Mouse (Mus musculus): ENCODE results near the gene Gcc2. TPM values are rescaled to one million over a fixed set of nuclear protein-coding genes. Genes with fewer than 3 reads are reported as not detected.
"Not testable (repeated sequence)": the region's sequence is repeated elsewhere in the genome, so short reads cannot be mapped to it uniquely, and the experiment has no call there.

Gcc2 gene
- polyA plus RNA-seq, 1 experiment from 2014 or later = 45.9 TPM

DNA sequence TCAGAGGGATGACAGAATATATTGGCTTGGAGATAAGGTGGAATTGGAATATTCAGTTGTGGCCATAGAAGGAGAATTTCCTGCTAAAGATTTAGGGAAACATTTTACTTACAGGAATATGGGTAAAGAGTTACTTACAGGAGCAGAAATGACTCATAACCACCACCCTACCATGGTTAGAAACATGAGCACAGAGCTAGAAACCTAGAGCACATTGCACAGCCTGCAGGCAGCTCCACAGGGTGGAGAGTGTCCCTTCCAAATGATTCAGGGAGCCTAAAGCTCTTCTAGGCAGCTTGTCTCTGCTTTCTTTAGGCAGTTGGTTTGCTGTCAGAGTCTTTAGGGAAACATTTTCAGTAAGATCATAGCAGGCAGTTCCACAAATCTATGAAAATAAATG lies 76.4 kb downstream of the Gcc2 start:
- ATAC-seq (replicated peaks; ENCODE audit: insufficient number of reproducible peaks, low FRiP score, low TSS enrichment, low read depth) (no peak), DNase-seq (ENCODE audit: low spot score) (no peak)
- H3K9ac ChIP-seq (replicated peaks; ENCODE audit: low read length) = no peak overlapping the region
- H3K4me2 ChIP-seq (ENCODE audit: low read depth, low read length) = no peak overlapping the region
- no peaks in the 10 kb centered on the region for H3K4me1 ChIP-seq (ENCODE audit: control insufficient read depth, insufficient read depth, low read length)
- no peaks in the 10 kb centered on the region for H3K9me3 ChIP-seq (replicated peaks; ENCODE audit: control insufficient read depth, low read length)
- H3K27me3 ChIP-seq (ENCODE audit: control insufficient read depth, insufficient read depth, low read length) = no peaks in the 10 kb centered on the region
- no peaks in the 10 kb centered on the region for H3K36me3 ChIP-seq (replicated peaks; ENCODE audit: control insufficient read depth, insufficient read depth, low read depth, low read length)
- H3K4me3 ChIP-seq (ENCODE audit: low read depth, low read length) = no peak overlapping the region
- no peak overlapping the region for H3K27ac ChIP-seq (replicated peaks; ENCODE audit: low read depth, low read length)

- over 99% methylated on average over 5 of the region's 5 CpGs for WGBS
These were observed 78.1 kb downstream of the Gcc2 start for GRCm38 (mm10) chr10:58333414-58333813.

DNA sequence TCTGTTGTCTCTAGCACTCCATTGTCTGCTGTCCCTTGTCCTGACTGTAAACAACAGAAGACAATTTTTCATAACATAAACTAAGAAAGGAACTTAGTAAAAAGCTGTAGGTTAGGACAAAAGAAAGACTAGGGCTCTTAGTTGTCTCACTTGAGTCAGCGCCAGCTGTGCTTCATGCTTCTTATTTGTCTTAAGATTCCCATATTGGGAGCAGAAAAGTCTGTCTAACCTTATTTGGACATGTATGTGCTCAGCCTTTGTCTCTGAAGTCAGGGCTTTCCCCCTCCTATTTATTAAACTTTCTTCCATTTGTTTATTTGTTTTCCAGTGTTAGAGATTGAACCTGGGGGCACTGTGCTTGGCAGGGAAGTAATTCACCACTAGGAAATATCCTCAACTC lies 80.9 kb downstream of the Gcc2 start:
- Histone ChIP-seq H3K9me3 (replicated peaks; ENCODE audit: control insufficient read depth, low read length) (no peaks in the 10 kb centered on the region), H3K4me1 (ENCODE audit: control insufficient read depth, insufficient read depth, low read length) (no peaks in the 10 kb centered on the region), H3K4me3 (ENCODE audit: low read depth, low read length) (no peak overlapping the region), H3K27me3 (ENCODE audit: control insufficient read depth, insufficient read depth, low read length) (no peaks in the 10 kb centered on the region), H3K27ac (replicated peaks; ENCODE audit: low read depth, low read length) (no peak overlapping the region), H3K36me3 (replicated peaks; ENCODE audit: control insufficient read depth, insufficient read depth, low read depth, low read length) (no peaks in the 10 kb centered on the region), H3K4me2 (ENCODE audit: low read depth, low read length) (no peak overlapping the region), H3K9ac (replicated peaks; ENCODE audit: low read length) (no peak overlapping the region)
- DNase-seq (ENCODE audit: low spot score) (no peak), ATAC-seq (replicated peaks; ENCODE audit: insufficient number of reproducible peaks, low FRiP score, low TSS enrichment, low read depth) (no peak)
- WGBS = 93% methylated on average over 1 of the region's 1 CpGs

More at GRCm38 (mm10) chr10:58333414-58333813, 78.1 kb downstream of the Gcc2 start:
- H3K4me3 ChIP-seq (ENCODE audit: low read depth, low read length) = no peak overlapping the region
- ATAC-seq (replicated peaks; ENCODE audit: insufficient number of reproducible peaks, low FRiP score, low TSS enrichment, low read depth) (no peak), DNase-seq (ENCODE audit: low spot score) (no peak)
- H3K27me3 ChIP-seq (ENCODE audit: control insufficient read depth, insufficient read depth, low read length) = no peaks in the 10 kb centered on the region
- no peaks in the 10 kb centered on the region for H3K36me3 ChIP-seq (replicated peaks; ENCODE audit: control insufficient read depth, insufficient read depth, low read depth, low read length)
- no peaks in the 10 kb centered on the region for H3K9me3 ChIP-seq (replicated peaks; ENCODE audit: control insufficient read depth, low read length)
- H3K4me1 ChIP-seq (ENCODE audit: control insufficient read depth, insufficient read depth, low read length) = no peaks in the 10 kb centered on the region
- no peak overlapping the region for H3K4me2 ChIP-seq (ENCODE audit: low read depth, low read length)
- H3K9ac ChIP-seq (replicated peaks; ENCODE audit: low read length) = no peak overlapping the region
- no peak overlapping the region for H3K27ac ChIP-seq (replicated peaks; ENCODE audit: low read depth, low read length)

DNA sequence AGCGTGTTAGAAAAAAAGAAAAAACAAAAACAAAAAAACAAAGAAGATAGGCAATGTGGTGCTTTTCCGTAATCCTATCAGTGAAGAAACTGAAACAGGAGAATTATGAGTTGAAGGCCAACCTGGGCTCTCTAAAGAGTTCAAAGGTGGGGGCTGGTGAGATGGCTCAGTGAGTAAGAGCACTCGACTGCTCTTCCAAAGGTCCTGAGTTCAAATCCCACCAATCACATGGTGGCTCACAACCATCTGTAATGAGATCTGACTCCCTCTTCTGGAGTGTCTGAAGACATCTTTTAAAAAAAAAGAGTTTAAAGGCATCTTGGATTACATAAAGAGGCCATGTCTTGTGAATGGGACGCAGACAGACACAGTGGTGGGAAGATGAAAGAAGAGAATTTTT lies 81.8 kb downstream of the Gcc2 start:
- not testable (repeated sequence) for H3K4me2 ChIP-seq (ENCODE audit: low read depth, low read length); ATAC-seq (replicated peaks; ENCODE audit: insufficient number of reproducible peaks, low FRiP score, low TSS enrichment, low read depth)

DNA sequence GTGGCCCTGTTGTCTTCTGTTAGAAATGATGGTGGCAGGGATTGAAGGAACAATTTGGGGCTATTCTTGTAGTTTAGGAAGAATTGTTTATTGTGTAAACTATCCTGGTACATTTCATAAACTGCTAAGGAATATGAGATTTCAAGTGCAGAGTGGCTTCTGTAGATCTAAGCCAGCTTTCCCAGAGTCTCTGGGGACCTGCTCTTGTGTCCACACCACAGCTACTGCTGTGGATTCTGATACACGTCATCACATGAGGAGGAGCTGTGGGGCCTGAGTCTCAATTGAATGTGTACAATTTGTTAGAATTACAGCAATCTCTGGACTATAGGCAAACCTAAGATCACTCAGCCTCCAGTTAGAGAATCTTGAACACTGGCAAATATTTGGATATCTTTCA lies 83.3 kb downstream of the Gcc2 start:
- 25% methylated on average over 1 of the region's 1 CpGs for WGBS
- Histone ChIP-seq H3K4me3 (ENCODE audit: low read depth, low read length) (no peak overlapping the region), H3K4me1 (ENCODE audit: control insufficient read depth, insufficient read depth, low read length) (no peaks in the 10 kb centered on the region), H3K9ac (replicated peaks; ENCODE audit: low read length) (no peak overlapping the region), H3K4me2 (ENCODE audit: low read depth, low read length) (no peak overlapping the region), H3K36me3 (replicated peaks; ENCODE audit: control insufficient read depth, insufficient read depth, low read depth, low read length) (no peaks in the 10 kb centered on the region), H3K27ac (replicated peaks; ENCODE audit: low read depth, low read length) (no peak overlapping the region), H3K9me3 (replicated peaks; ENCODE audit: control insufficient read depth, low read length) (no peaks in the 10 kb centered on the region), H3K27me3 (ENCODE audit: control insufficient read depth, insufficient read depth, low read length) (no peaks in the 10 kb centered on the region)
- DNase-seq (ENCODE audit: low spot score) (no peak), ATAC-seq (replicated peaks; ENCODE audit: insufficient number of reproducible peaks, low FRiP score, low TSS enrichment, low read depth) (no peak)

More for the DNA sequence above, 81.8 kb downstream of the Gcc2 start:
- 87% methylated on average over 4 of the region's 4 CpGs for WGBS
- not testable (repeated sequence) for H3K4me3 ChIP-seq (ENCODE audit: low read depth, low read length); H3K27ac ChIP-seq (replicated peaks; ENCODE audit: low read depth, low read length); H3K36me3 ChIP-seq (replicated peaks; ENCODE audit: control insufficient read depth, insufficient read depth, low read depth, low read length); DNase-seq (ENCODE audit: low spot score); H3K27me3 ChIP-seq (ENCODE audit: control insufficient read depth, insufficient read depth, low read length); H3K9ac ChIP-seq (replicated peaks; ENCODE audit: low read length); H3K4me1 ChIP-seq (ENCODE audit: control insufficient read depth, insufficient read depth, low read length); H3K9me3 ChIP-seq (replicated peaks; ENCODE audit: control insufficient read depth, low read length)

DNA sequence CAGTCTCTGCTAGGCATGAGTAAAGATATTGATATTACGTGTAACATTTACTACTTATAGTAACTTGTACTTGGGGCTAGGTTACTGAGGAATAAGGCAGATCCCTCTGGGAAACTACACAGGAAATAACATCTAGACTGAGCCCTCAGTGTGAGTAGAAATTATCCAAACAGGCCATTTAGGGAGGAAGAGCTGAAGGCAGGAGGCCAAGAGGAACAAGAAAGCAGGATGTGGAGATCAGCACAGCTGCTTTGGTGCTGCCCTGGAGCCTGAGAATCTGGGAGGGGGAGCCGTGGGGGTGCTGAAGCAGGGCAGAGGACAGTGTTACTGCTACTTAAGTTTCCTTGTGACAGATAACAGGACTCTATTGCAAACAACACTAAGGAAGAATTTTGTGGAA lies 86.4 kb downstream of the Gcc2 start:
- Histone ChIP-seq H3K27me3 (ENCODE audit: control insufficient read depth, insufficient read depth, low read length) (no peaks in the 10 kb centered on the region), H3K4me2 (ENCODE audit: low read depth, low read length) (no peak overlapping the region), H3K4me1 (ENCODE audit: control insufficient read depth, insufficient read depth, low read length) (no peaks in the 10 kb centered on the region), H3K9ac (replicated peaks; ENCODE audit: low read length) (no peak overlapping the region), H3K4me3 (ENCODE audit: low read depth, low read length) (no peak overlapping the region), H3K36me3 (replicated peaks; ENCODE audit: control insufficient read depth, insufficient read depth, low read depth, low read length) (no peaks in the 10 kb centered on the region), H3K9me3 (replicated peaks; ENCODE audit: control insufficient read depth, low read length) (no peaks in the 10 kb centered on the region), H3K27ac (replicated peaks; ENCODE audit: low read depth, low read length) (no peak overlapping the region)
- ATAC-seq (replicated peaks; ENCODE audit: insufficient number of reproducible peaks, low FRiP score, low TSS enrichment, low read depth) = no peak
- no peak for DNase-seq (ENCODE audit: low spot score)
- 37% methylated on average over 2 of the region's 2 CpGs for WGBS

DNA sequence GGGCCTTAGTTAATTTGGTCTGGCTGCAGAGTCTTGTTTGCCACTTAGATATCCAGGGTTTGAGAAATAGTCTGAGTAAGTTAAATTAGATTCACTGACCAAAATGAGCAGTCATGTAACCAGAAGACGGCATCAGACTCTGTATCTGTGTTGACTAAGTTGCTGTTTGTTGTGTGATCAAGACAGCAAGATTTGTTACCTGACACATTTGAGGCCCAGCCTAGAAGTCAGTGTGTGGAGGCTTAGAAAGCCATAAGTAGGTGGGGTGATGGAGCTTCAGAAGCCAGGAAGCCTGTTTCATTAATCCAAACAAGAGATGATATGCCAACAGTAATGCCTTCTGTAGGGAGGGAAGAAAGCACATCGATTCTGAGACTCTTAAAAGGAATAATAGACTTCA lies 86.9 kb downstream of the Gcc2 start:
- Histone ChIP-seq H3K9ac (replicated peaks; ENCODE audit: low read length) (no peak overlapping the region), H3K36me3 (replicated peaks; ENCODE audit: control insufficient read depth, insufficient read depth, low read depth, low read length) (no peaks in the 10 kb centered on the region), H3K4me1 (ENCODE audit: control insufficient read depth, insufficient read depth, low read length) (no peaks in the 10 kb centered on the region), H3K4me3 (ENCODE audit: low read depth, low read length) (no peak overlapping the region), H3K9me3 (replicated peaks; ENCODE audit: control insufficient read depth, low read length) (no peaks in the 10 kb centered on the region), H3K4me2 (ENCODE audit: low read depth, low read length) (no peak overlapping the region), H3K27ac (replicated peaks; ENCODE audit: low read depth, low read length) (no peak overlapping the region), H3K27me3 (ENCODE audit: control insufficient read depth, insufficient read depth, low read length) (no peaks in the 10 kb centered on the region)
- ATAC-seq (replicated peaks; ENCODE audit: insufficient number of reproducible peaks, low FRiP score, low TSS enrichment, low read depth) (no peak), DNase-seq (ENCODE audit: low spot score) (no peak)
- WGBS = 85% methylated on average over 2 of the region's 2 CpGs

- WGBS = 89% methylated on average over 3 of the region's 3 CpGs
- H3K4me2 ChIP-seq (ENCODE audit: low read depth, low read length) = no peak overlapping the region
These were observed 88.3 kb downstream of the Gcc2 start for GRCm38 (mm10) chr10:58343552-58343951.

More at GRCm38 (mm10) chr10:58343552-58343951, 88.3 kb downstream of the Gcc2 start:
- H3K9me3 ChIP-seq (replicated peaks; ENCODE audit: control insufficient read depth, low read length) = no peaks in the 10 kb centered on the region
- H3K27me3 ChIP-seq (ENCODE audit: control insufficient read depth, insufficient read depth, low read length) = no peaks in the 10 kb centered on the region
- H3K36me3 ChIP-seq (replicated peaks; ENCODE audit: control insufficient read depth, insufficient read depth, low read depth, low read length) = no peaks in the 10 kb centered on the region
- no peak for ATAC-seq (replicated peaks; ENCODE audit: insufficient number of reproducible peaks, low FRiP score, low TSS enrichment, low read depth)
- no peaks in the 10 kb centered on the region for H3K4me1 ChIP-seq (ENCODE audit: control insufficient read depth, insufficient read depth, low read length)
- H3K9ac ChIP-seq (replicated peaks; ENCODE audit: low read length) = no peak overlapping the region
- no peak overlapping the region for H3K4me3 ChIP-seq (ENCODE audit: low read depth, low read length)
- H3K27ac ChIP-seq (replicated peaks; ENCODE audit: low read depth, low read length) = no peak overlapping the region
- no peak for DNase-seq (ENCODE audit: low spot score)
